Mouse (Mus musculus): ENCODE data around the gene Tmcc3. TPM values are rescaled to one million over a fixed set of nuclear protein-coding genes. Genes with fewer than 3 reads are reported as not detected.
A peak's percentile ranks its signal among the peaks of the same experiment; 100 is the strongest.

Tmcc3 gene
- polyA plus RNA-seq, 1 experiment from 2014 or later, result 3.2 TPM

- WGBS, result 88% methylated on average over 4 of the region's 4 CpGs
- DNase-seq (ENCODE audit: low spot score), result no peak
- Histone ChIP-seq H3K9me3 (no peaks in the 10 kb centered on the region), H3K4me1 (replicated peaks) (peaks cover 3% of the 10 kb centered on the region; the same call in 1 of the 2 replicates), H3K27me3 (ENCODE audit: insufficient read depth, poor library complexity, severe bottlenecking) (peaks cover 10% of the 10 kb centered on the region), H3K36me3 (no peaks in the 10 kb centered on the region), H3K27ac (no peak overlapping the region), H3K4me3 (no peak overlapping the region)
Observed at GRCm38 (mm10) chr10:94611969-94612440, 300.3 kb downstream of the Tmcc3 start.

GRCm38 (mm10) chr10:94619586-94619985 lies 307.8 kb downstream of the Tmcc3 start:
- no peak overlapping the region for H3K27ac ChIP-seq
- no peaks in the 10 kb centered on the region for H3K36me3 ChIP-seq
- H3K9me3 ChIP-seq, result no peaks in the 10 kb centered on the region
- no peak overlapping the region for H3K4me3 ChIP-seq
- no peak for DNase-seq (ENCODE audit: low spot score)
- H3K4me1 ChIP-seq (replicated peaks), result peaks cover 39% of the 10 kb centered on the region
- 87% methylated on average over 5 of the region's 5 CpGs for WGBS
- H3K27me3 ChIP-seq (ENCODE audit: insufficient read depth, poor library complexity, severe bottlenecking), result peaks cover 71% of the 10 kb centered on the region

- peaks cover 39% of the 10 kb centered on the region for H3K4me1 ChIP-seq (replicated peaks)
- H3K9me3 ChIP-seq, result no peaks in the 10 kb centered on the region
- H3K27me3 ChIP-seq (ENCODE audit: insufficient read depth, poor library complexity, severe bottlenecking), result peaks cover 75% of the 10 kb centered on the region
- DNase-seq (ENCODE audit: low spot score), result no peak
- 49% methylated on average over 6 of the region's 6 CpGs for WGBS
- H3K4me3 ChIP-seq, result no peak overlapping the region
- no peaks in the 10 kb centered on the region for H3K36me3 ChIP-seq
- H3K27ac ChIP-seq, result 0 out of 2 replicates have a peak overlapping the region, but pooled peaks have one; percentile 6
Observed at GRCm38 (mm10) chr10:94620561-94620960, 308.8 kb downstream of the Tmcc3 start.

- Histone ChIP-seq H3K4me3 (peak overlapping the region; percentile 33), H3K4me1 (replicated peaks) (peaks cover 39% of the 10 kb centered on the region)
- 4% methylated on average over 13 of the region's 13 CpGs for WGBS
Observed at GRCm38 (mm10) chr10:94621420-94622225, 309.9 kb downstream of the Tmcc3 start.

DNA sequence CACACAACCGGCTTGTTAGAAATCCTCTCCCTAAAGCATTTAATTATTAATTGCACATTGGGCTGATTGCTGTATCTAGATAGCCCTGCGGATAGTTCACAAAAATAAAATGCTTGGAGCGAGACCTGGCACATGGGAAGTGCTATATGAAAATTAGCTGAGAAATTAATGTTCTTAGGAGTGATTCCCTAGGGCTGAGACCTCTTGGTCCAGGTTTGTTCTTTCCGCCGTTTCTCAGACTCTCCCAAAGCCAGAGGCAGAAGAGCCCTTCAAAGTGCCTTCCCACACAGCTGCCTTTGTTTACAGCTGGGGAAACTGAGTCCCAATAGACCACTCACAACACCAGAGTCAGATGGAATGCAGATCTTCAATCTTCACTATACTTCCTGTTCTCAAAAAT lies 310.5 kb downstream of the Tmcc3 start:
- H3K4me1 ChIP-seq (replicated peaks), result peaks cover 39% of the 10 kb centered on the region
- DNase-seq (ENCODE audit: low spot score), result no peak
- no peaks in the 10 kb centered on the region for H3K36me3 ChIP-seq
- peak overlapping the region; percentile 33 for H3K4me3 ChIP-seq
- H3K27me3 ChIP-seq (ENCODE audit: insufficient read depth, poor library complexity, severe bottlenecking), result peaks cover 83% of the 10 kb centered on the region
- peak overlapping the region; percentile 66 for H3K27ac ChIP-seq
- no peaks in the 10 kb centered on the region for H3K9me3 ChIP-seq
- WGBS, result 25% methylated on average over 5 of the region's 5 CpGs

More at GRCm38 (mm10) chr10:94621420-94622225, 309.9 kb downstream of the Tmcc3 start:
- Histone ChIP-seq H3K27ac (peak overlapping the region; percentile 66), H3K9me3 (no peaks in the 10 kb centered on the region), H3K27me3 (ENCODE audit: insufficient read depth, poor library complexity, severe bottlenecking) (peaks cover 81% of the 10 kb centered on the region), H3K36me3 (no peaks in the 10 kb centered on the region)
- peak; percentile 77 for DNase-seq (ENCODE audit: low spot score)

GRCm38 (mm10) chr10:94622828-94623227 lies 311.1 kb downstream of the Tmcc3 start:
- Histone ChIP-seq H3K27me3 (ENCODE audit: insufficient read depth, poor library complexity, severe bottlenecking) (peaks cover 83% of the 10 kb centered on the region), H3K9me3 (no peaks in the 10 kb centered on the region), H3K36me3 (no peaks in the 10 kb centered on the region), H3K27ac (peak overlapping the region; percentile 66), H3K4me3 (no peak overlapping the region), H3K4me1 (replicated peaks) (peaks cover 39% of the 10 kb centered on the region)
- 26% methylated on average over 9 of the region's 9 CpGs for WGBS
- peak; percentile 18 for DNase-seq (ENCODE audit: low spot score)

DNA sequence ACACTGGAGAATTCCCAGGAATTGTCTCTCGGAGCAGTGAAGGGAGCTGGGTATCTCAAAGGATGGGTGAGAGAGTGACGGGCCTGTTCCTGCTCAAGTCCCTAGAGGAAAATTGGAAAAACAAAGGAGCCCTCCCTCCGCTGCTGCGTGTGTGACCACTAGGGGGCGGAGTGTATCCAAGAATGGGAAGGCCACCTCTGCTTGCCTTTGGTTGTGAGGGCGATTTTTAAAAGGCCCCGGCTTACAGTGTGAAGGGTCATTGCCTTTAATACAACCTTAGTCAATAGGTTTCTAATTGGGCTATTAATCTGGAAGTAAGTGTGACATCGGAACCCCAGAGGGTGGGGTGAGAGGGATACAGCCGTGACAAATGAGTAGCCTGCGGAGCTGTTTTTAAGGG lies 311.9 kb downstream of the Tmcc3 start:
- DNase-seq (ENCODE audit: low spot score), result peak; percentile 89
- Histone ChIP-seq H3K27me3 (ENCODE audit: insufficient read depth, poor library complexity, severe bottlenecking) (peaks cover 78% of the 10 kb centered on the region), H3K4me1 (replicated peaks) (peaks cover 39% of the 10 kb centered on the region), H3K27ac (peak overlapping the region; percentile 66), H3K9me3 (no peaks in the 10 kb centered on the region), H3K4me3 (no peak overlapping the region), H3K36me3 (no peaks in the 10 kb centered on the region)
- 2% methylated on average over 10 of the region's 10 CpGs for WGBS

GRCm38 (mm10) chr10:94625036-94625435 lies 313.3 kb downstream of the Tmcc3 start:
- no peak for DNase-seq (ENCODE audit: low spot score)
- 80% methylated on average over 9 of the region's 9 CpGs for WGBS
- no peaks in the 10 kb centered on the region for H3K36me3 ChIP-seq
- H3K27me3 ChIP-seq (ENCODE audit: insufficient read depth, poor library complexity, severe bottlenecking), result peaks cover 64% of the 10 kb centered on the region
- H3K4me1 ChIP-seq (replicated peaks), result peaks cover 39% of the 10 kb centered on the region
- H3K4me3 ChIP-seq, result no peak overlapping the region
- no peak overlapping the region for H3K27ac ChIP-seq
- no peaks in the 10 kb centered on the region for H3K9me3 ChIP-seq

DNA sequence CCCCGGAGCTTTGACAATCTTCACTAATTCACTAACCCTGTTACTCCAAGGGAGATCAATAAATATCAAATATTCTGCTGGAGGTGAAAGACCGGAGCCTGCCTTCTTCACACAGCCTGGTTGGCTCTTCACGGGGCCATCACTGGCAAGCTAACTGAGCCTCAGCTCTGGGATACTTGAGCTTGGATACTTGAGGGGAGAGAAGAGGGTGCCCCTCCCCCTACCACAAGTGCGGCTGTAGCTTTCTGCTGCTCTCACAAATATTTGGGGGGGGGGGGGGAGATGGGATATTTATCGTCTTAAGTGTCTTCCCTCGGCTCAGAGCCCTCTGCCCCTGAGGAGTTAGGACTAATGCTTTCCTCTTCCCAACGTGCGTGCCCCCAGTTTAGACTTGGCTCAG lies 313.9 kb downstream of the Tmcc3 start:
- WGBS, result 77% methylated on average over 8 of the region's 8 CpGs
- no peak for DNase-seq (ENCODE audit: low spot score)
- no peak overlapping the region for H3K4me3 ChIP-seq
- peaks cover 35% of the 10 kb centered on the region for H3K4me1 ChIP-seq (replicated peaks)
- H3K27ac ChIP-seq, result no peak overlapping the region
- peaks cover 59% of the 10 kb centered on the region for H3K27me3 ChIP-seq (ENCODE audit: insufficient read depth, poor library complexity, severe bottlenecking)
- H3K9me3 ChIP-seq, result no peaks in the 10 kb centered on the region
- H3K36me3 ChIP-seq, result no peaks in the 10 kb centered on the region

DNA sequence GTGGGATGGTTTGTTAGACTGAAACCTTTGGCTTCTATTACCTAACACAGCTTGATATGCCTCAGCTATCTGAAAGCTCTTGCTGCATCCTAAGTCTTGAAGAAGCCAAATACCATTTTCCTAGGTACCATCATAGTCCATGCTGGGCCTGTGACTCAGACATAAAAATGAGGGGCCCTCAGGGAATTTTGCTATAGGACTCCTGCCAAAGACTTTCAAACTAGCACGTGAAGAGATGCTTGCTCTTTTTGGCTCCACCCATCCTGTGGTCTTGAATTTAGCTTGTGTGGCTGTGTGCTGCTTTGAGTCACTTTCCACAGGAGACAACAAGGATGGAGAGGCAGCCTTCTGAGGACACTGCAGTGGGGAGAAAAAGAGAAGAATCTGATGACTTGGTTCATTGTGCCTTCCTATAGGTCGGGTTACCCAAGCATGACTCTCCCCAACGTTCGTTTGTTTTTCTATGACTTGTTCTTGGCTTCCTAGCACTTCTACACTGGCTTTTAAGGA lies 319.1 kb downstream of the Tmcc3 start:
- Histone ChIP-seq H3K27me3 (ENCODE audit: insufficient read depth, poor library complexity, severe bottlenecking) (peaks cover 22% of the 10 kb centered on the region), H3K27ac (no peak overlapping the region), H3K4me1 (replicated peaks) (peaks cover 8% of the 10 kb centered on the region; the same call in 1 of the 2 replicates), H3K9me3 (no peaks in the 10 kb centered on the region), H3K36me3 (no peaks in the 10 kb centered on the region), H3K4me3 (no peak overlapping the region)
- DNase-seq (ENCODE audit: low spot score), result no peak
- 66% methylated on average over 4 of the region's 4 CpGs for WGBS

GRCm38 (mm10) chr10:94631541-94632113 lies 319.9 kb downstream of the Tmcc3 start:
- no peaks in the 10 kb centered on the region for H3K36me3 ChIP-seq
- 44% methylated on average over 11 of the region's 11 CpGs for WGBS
- H3K27ac ChIP-seq, result no peak overlapping the region
- peaks cover 14% of the 10 kb centered on the region for H3K27me3 ChIP-seq (ENCODE audit: insufficient read depth, poor library complexity, severe bottlenecking)
- no peak overlapping the region for H3K4me3 ChIP-seq
- peaks cover 8% of the 10 kb centered on the region; the same call in 1 of the 2 replicates for H3K4me1 ChIP-seq (replicated peaks)
- DNase-seq (ENCODE audit: low spot score), result peak; percentile 40
- no peaks in the 10 kb centered on the region for H3K9me3 ChIP-seq

- WGBS, result 94% methylated on average over 5 of the region's 5 CpGs
Observed at GRCm38 (mm10) chr10:94632245-94632644, 320.5 kb downstream of the Tmcc3 start.

DNA sequence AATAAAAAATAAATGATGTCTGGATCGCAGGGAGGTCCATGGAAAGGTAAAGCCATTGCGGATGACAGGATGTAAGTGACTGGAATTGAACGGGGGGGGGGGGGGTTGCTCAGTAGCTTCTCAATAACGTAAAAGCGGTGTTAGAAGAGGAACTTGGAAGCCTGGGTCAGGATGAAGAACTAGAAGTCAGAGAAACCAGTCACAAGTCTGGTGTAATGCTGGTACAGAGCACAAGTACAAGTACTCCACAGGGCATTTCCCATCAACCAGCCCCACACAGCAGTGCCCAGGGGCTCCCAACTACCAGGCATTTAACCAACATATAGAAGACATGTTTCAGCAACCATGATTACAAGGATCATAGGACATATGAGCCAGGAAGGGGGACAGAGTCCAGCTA lies 326.9 kb downstream of the Tmcc3 start:
- no peak for DNase-seq (ENCODE audit: low spot score)
- WGBS, result 93% methylated on average over 5 of the region's 5 CpGs

More at GRCm38 (mm10) chr10:94632245-94632644, 320.5 kb downstream of the Tmcc3 start:
- no peak overlapping the region for H3K4me3 ChIP-seq
- H3K27ac ChIP-seq, result no peak overlapping the region
- DNase-seq (ENCODE audit: low spot score), result no peak
- peaks cover 8% of the 10 kb centered on the region; the same call in 1 of the 2 replicates for H3K4me1 ChIP-seq (replicated peaks)
- no peaks in the 10 kb centered on the region for H3K9me3 ChIP-seq
- no peaks in the 10 kb centered on the region for H3K36me3 ChIP-seq
- peaks cover 9% of the 10 kb centered on the region for H3K27me3 ChIP-seq (ENCODE audit: insufficient read depth, poor library complexity, severe bottlenecking)

More for the DNA sequence above, 326.9 kb downstream of the Tmcc3 start:
- Histone ChIP-seq H3K27ac (no peak overlapping the region), H3K27me3 (ENCODE audit: insufficient read depth, poor library complexity, severe bottlenecking) (no peaks in the 10 kb centered on the region; the same call in 1 of the 2 replicates), H3K4me3 (no peak overlapping the region), H3K4me1 (replicated peaks) (no peaks in the 10 kb centered on the region), H3K9me3 (no peaks in the 10 kb centered on the region), H3K36me3 (no peaks in the 10 kb centered on the region)
